9 mouse cellular contexts compared by ENCODE assay signal in the genomic region with DNA sequence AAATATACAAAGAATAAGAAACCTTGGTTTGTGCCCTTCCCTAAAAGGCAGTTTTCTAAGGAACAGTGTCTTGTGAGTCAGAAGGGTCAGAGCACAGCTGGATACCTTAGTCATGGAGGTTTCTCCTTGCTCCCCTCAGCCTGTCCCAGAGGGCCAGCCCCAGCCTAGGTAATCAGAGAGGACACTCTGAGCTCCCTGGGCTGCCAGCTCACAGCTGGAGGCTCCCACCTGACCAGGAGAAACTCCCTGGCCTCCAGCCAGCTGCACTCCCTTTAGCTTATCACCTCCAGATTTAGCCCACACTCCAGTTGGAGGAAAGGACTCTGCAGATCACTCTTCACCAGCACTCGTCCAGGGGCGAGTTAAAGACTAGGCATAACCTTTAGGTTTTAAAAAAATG. TPM values are rescaled to one million over a fixed set of nuclear protein-coding genes. Genes with fewer than 3 reads are reported as not detected.
DNase-seq lines count a peak whose midpoint lies in the region; ATAC-seq lines count a peak whose summit lies in the region.
"Had no signal": no experiment of that assay in that cellular context is flagged by ENCODE, and none has a peak within 500 bp of the region (broad histone marks: within the 10 kb centered on the region; RNA-seq: fewer than 3 reads in every experiment).

No protein-coding gene starts in this region.

- H3K36me3 ChIP-seq in heart, embryonic 13.5 days, result no peaks in the 10 kb centered on the region
- H3K36me3 ChIP-seq in midbrain, embryonic 14.5 days (ENCODE audit: control insufficient read depth, insufficient read depth, low read length), result no peaks in the 10 kb centered on the region
- H3K36me3 ChIP-seq in hindbrain, embryonic 13.5 days, result no peaks in the 10 kb centered on the region
- H3K36me3 ChIP-seq: limb, embryonic 15.5 days had no signal

- H3K4me2 ChIP-seq in heart, embryonic 13.5 days, result peak overlapping the region; percentile 22
- no peak overlapping the region for H3K4me2 ChIP-seq in midbrain, embryonic 14.5 days (ENCODE audit: low read length)
- no peak overlapping the region for H3K4me2 ChIP-seq in hindbrain, embryonic 13.5 days
- H3K4me2 ChIP-seq: limb, embryonic 15.5 days had no signal

- 5% methylated on average over 2 of the region's 2 CpGs for WGBS in heart, embryonic 13.5 days
- 65% methylated on average over 2 of the region's 2 CpGs for WGBS in midbrain, embryonic 14.5 days
- 63% methylated on average over 2 of the region's 2 CpGs for WGBS in hindbrain, embryonic 13.5 days

- H3K4me3 ChIP-seq in heart, embryonic 13.5 days, result no peak overlapping the region
- no peak overlapping the region for H3K4me3 ChIP-seq in midbrain, embryonic 14.5 days (replicated peaks; ENCODE audit: low read depth, low read length)
- H3K4me3 ChIP-seq in hindbrain, embryonic 13.5 days, result no peak overlapping the region
- H3K4me3 ChIP-seq: limb, embryonic 15.5 days had no signal

- peaks cover 40% of the 10 kb centered on the region for H3K4me1 ChIP-seq in heart, embryonic 13.5 days
- peaks cover 7% of the 10 kb centered on the region for H3K4me1 ChIP-seq in midbrain, embryonic 14.5 days (ENCODE audit: control insufficient read depth, insufficient read depth, low read length)
- peaks cover 12% of the 10 kb centered on the region for H3K4me1 ChIP-seq in hindbrain, embryonic 13.5 days (replicated peaks)

- H3K9ac ChIP-seq in heart, embryonic 13.5 days, result no peak overlapping the region
- no peak overlapping the region for H3K9ac ChIP-seq in midbrain, embryonic 14.5 days (replicated peaks; ENCODE audit: low read length)
- no peak overlapping the region for H3K9ac ChIP-seq in hindbrain, embryonic 13.5 days
- H3K9ac ChIP-seq: limb, embryonic 15.5 days had no signal

- no peak for ATAC-seq in cerebellum, adult (ENCODE audit: insufficient number of reproducible peaks, low FRiP score, low TSS enrichment)
- ATAC-seq in heart, embryonic 13.5 days (ENCODE audit: extremely low read depth, insufficient number of reproducible peaks, low FRiP score, low TSS enrichment), result no peak; the same call in 1 of the 2 replicates
- ATAC-seq in megakaryocyte progenitor cell, adult 5-6 weeks (replicated peaks; ENCODE audit: poor library complexity), result peak; percentile 29; the same call in 1 of the 2 replicates
- ATAC-seq in CD4-positive, CD25-positive, alpha-beta regulatory T cell, adult 4 months, result no peak
- ATAC-seq in midbrain, embryonic 14.5 days (ENCODE audit: low FRiP score, low TSS enrichment), result no peak
- no peak for ATAC-seq in hindbrain, embryonic 13.5 days (ENCODE audit: low FRiP score)

- no peaks in the 10 kb centered on the region for H3K9me3 ChIP-seq in heart, embryonic 13.5 days
- no peaks in the 10 kb centered on the region for H3K9me3 ChIP-seq in midbrain, embryonic 14.5 days (ENCODE audit: control insufficient read depth, low read length)
- H3K9me3 ChIP-seq in hindbrain, embryonic 13.5 days, result no peaks in the 10 kb centered on the region
- H3K9me3 ChIP-seq: limb, embryonic 15.5 days had no signal

- DNase-seq in cerebellum, adult 11-12 months, result peak; percentile 77
- DNase-seq in cerebellum, adult 8-10 months, result peak; percentile 56
- DNase-seq in midbrain, embryonic 14.5 days, result no peak

- peak overlapping the region; percentile 44 for H3K27ac ChIP-seq in heart, embryonic 13.5 days (replicated peaks)
- no peak overlapping the region for H3K27ac ChIP-seq in midbrain, embryonic 14.5 days (replicated peaks; ENCODE audit: low read depth, low read length)
- H3K27ac ChIP-seq in hindbrain, embryonic 13.5 days, result no peak overlapping the region
- H3K27ac ChIP-seq: limb, embryonic 15.5 days had no signal

- H3K27me3 ChIP-seq in heart, embryonic 13.5 days (replicated peaks), result no peaks in the 10 kb centered on the region
- H3K27me3 ChIP-seq in midbrain, embryonic 14.5 days (ENCODE audit: control insufficient read depth, insufficient read depth, low read length), result no peaks in the 10 kb centered on the region
- no peaks in the 10 kb centered on the region for H3K27me3 ChIP-seq in hindbrain, embryonic 13.5 days
- H3K27me3 ChIP-seq: limb, embryonic 15.5 days had no signal

RNA-seq across cellular contexts. Expression of gene Bhlhe41, which starts 14.6 kb away (rescaled TPM):
- polyA plus RNA-seq in heart, embryonic 13.5 days (2015; fragmentation: Nextera tagmentation; extraction: Ambion mirVana), result 4.9 and 6.6 TPM in 2 replicates
- total RNA-seq in megakaryocyte progenitor cell, adult 5-6 weeks (2015), result 0.02 TPM in 1 of 2 replicates, not detected in the other
- total RNA-seq in megakaryocyte progenitor cell, adult 5-6 weeks (2017), result 0.12 TPM in 1 of 2 replicates, not detected in the other
- under 1 TPM; 0.22 to 0.26 TPM for polyA plus RNA-seq in CD4-positive, CD25-positive, alpha-beta regulatory T cell, adult 4 months (2017; shearing (Covaris generic))
- polyA plus RNA-seq in midbrain, embryonic 14.5 days (2014; fragmentation: Nextera tagmentation; extraction: Ambion mirVana), result 5.9 and 6.4 TPM in 2 replicates
- polyA plus RNA-seq in hindbrain, embryonic 13.5 days (2015; fragmentation: Nextera tagmentation; extraction: Ambion mirVana), result 4.0 and 4.1 TPM in 2 replicates
